Comparison of ENCODE assay signal across 8 mouse cellular contexts in the genomic region with DNA sequence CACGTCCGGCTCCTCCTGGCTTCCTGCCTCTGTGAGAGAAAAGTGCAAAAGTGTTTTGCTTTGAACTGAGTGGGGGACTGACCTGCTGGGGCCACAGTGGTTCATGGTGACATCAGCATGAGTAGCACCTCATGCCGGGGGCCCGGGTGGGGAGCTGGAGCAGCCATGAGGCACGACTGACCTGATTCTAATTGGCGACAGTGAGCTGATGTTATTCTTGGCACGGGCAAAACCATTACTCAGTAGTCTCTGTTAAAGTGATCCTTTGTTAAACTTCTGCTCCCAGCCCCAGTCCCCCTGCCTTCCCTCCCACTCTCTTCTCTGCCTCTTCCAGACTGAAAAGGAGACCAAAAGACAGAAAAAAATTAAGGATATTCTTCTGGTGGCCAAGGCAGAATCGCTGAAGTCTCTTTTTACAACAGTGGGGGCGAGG.
DNase-seq lines count a peak whose midpoint lies in the region; ATAC-seq and TF ChIP-seq lines count a peak whose summit lies in the region.

No protein-coding gene starts in this region.

- H3K27ac ChIP-seq in hindbrain, embryonic 14.5 days = peak overlapping the region; percentile 38
- peak overlapping the region; percentile 53; the same call in 1 of the 2 replicates for H3K27ac ChIP-seq in liver, embryonic 11.5 days (ENCODE audit: low read depth, low read length)
- peak overlapping the region; percentile 30 for H3K27ac ChIP-seq in stomach, postnatal 0 days (replicated peaks)

- no peak overlapping the region for H3K9ac ChIP-seq in hindbrain, embryonic 14.5 days
- no peak overlapping the region for H3K9ac ChIP-seq in liver, embryonic 11.5 days (ENCODE audit: low read depth, low read length)
- no peak overlapping the region for H3K9ac ChIP-seq in stomach, postnatal 0 days (ENCODE audit: low read length)

- 0 out of 2 replicates have a peak, but pooled peaks cover 11% of the 10 kb centered on the region for H3K4me1 ChIP-seq in hindbrain, embryonic 14.5 days (replicated peaks; ENCODE audit: control insufficient read depth, insufficient read depth, low read length)
- peaks cover 6% of the 10 kb centered on the region; the same call in 1 of the 2 replicates for H3K4me1 ChIP-seq in liver, embryonic 11.5 days (replicated peaks; ENCODE audit: control insufficient read depth, insufficient read depth, low read length)
- H3K4me1 ChIP-seq in stomach, postnatal 0 days (replicated peaks; ENCODE audit: control insufficient read depth, insufficient read depth) = no peaks in the 10 kb centered on the region

- no peak overlapping the region for H3K4me3 ChIP-seq in hindbrain, embryonic 14.5 days (replicated peaks; ENCODE audit: low read length)
- no peak overlapping the region for H3K4me3 ChIP-seq in liver, embryonic 11.5 days (ENCODE audit: low read depth, low read length)
- no peak overlapping the region for H3K4me3 ChIP-seq in stomach, postnatal 0 days (ENCODE audit: low read depth, low read length)

- ATAC-seq in hindbrain, embryonic 14.5 days (ENCODE audit: low FRiP score) = peak; percentile 31; the same call in 1 of the 2 replicates
- no peak for ATAC-seq in liver, embryonic 11.5 days (replicated peaks; ENCODE audit: low FRiP score)
- ATAC-seq in stomach, postnatal 0 days (ENCODE audit: low FRiP score, low TSS enrichment) = peak; percentile 51; the same call in 1 of the 2 replicates
- ATAC-seq in megakaryocyte, adult 5-6 weeks (ENCODE audit: poor library complexity, severe bottlenecking) = no peak

- no peak for TF ChIP-seq CTCF in stomach, postnatal 0 days (IDR thresholded peaks at IDR 0.05; ENCODE audit: low read depth)

- peak; percentile 52 for DNase-seq in layer of hippocampus, adult 9-11 months
- DNase-seq in layer of hippocampus, adult 9-10 months (ENCODE audit: low spot score) = no peak
- peak; percentile 18 for DNase-seq in embryo, embryonic 10 days (ENCODE audit: low spot score)
- DNase-seq in gastrocnemius, postnatal 10 days = peak; percentile 42
- DNase-seq in hindbrain, embryonic 14.5 days (ENCODE audit: low spot score) = no peak
- no peak for DNase-seq in liver, embryonic 11.5 days (ENCODE audit: low spot score)
- peak; percentile 19 for DNase-seq in stomach, postnatal 0 days (ENCODE audit: low spot score)

- no peak overlapping the region for H3K4me2 ChIP-seq in hindbrain, embryonic 14.5 days (replicated peaks)
- H3K4me2 ChIP-seq in liver, embryonic 11.5 days = no peak overlapping the region
- no peak overlapping the region for H3K4me2 ChIP-seq in stomach, postnatal 0 days (replicated peaks; ENCODE audit: low read depth)

- 53% methylated on average over 9 of the region's 9 CpGs for WGBS in hindbrain, embryonic 14.5 days
- 61% methylated on average over 9 of the region's 9 CpGs for WGBS in liver, embryonic 11.5 days
- 23% methylated on average over 9 of the region's 9 CpGs for WGBS in stomach, postnatal 0 days

- no peaks in the 10 kb centered on the region for H3K9me3 ChIP-seq in hindbrain, embryonic 14.5 days (ENCODE audit: control insufficient read depth, low read length)
- no peaks in the 10 kb centered on the region for H3K9me3 ChIP-seq in liver, embryonic 11.5 days (ENCODE audit: control insufficient read depth, low read length)
- H3K9me3 ChIP-seq in stomach, postnatal 0 days (ENCODE audit: control insufficient read depth, low read length) = no peaks in the 10 kb centered on the region

- H3K27me3 ChIP-seq in hindbrain, embryonic 14.5 days (ENCODE audit: control insufficient read depth, insufficient read depth, low read length) = no peaks in the 10 kb centered on the region
- no peaks in the 10 kb centered on the region for H3K27me3 ChIP-seq in liver, embryonic 11.5 days (replicated peaks; ENCODE audit: control insufficient read depth, insufficient read depth, low read length)
- no peaks in the 10 kb centered on the region for H3K27me3 ChIP-seq in stomach, postnatal 0 days (ENCODE audit: control insufficient read depth, insufficient read depth, low read length)

- H3K36me3 ChIP-seq in hindbrain, embryonic 14.5 days (replicated peaks; ENCODE audit: control insufficient read depth, insufficient read depth) = 0 out of 2 replicates have a peak, but pooled peaks cover 4% of the 10 kb centered on the region
- H3K36me3 ChIP-seq in liver, embryonic 11.5 days (ENCODE audit: control insufficient read depth, insufficient read depth, low read length) = no peaks in the 10 kb centered on the region
- no peaks in the 10 kb centered on the region for H3K36me3 ChIP-seq in stomach, postnatal 0 days (ENCODE audit: control insufficient read depth, insufficient read depth, low read length)

- no peak for TF ChIP-seq EP300 in stomach, postnatal 0 days (optimal IDR thresholded peaks at IDR 0.05)

Comparison
In these comparisons a context has a peak if more than half of its experiments do, and no peak if none do; other contexts are left out.
1. DNase-seq: peak in layer of hippocampus, adult 9-11 months (single experiment), embryo, embryonic 10 days (single experiment), gastrocnemius, postnatal 10 days (single experiment) and stomach, postnatal 0 days (single experiment); none in layer of hippocampus, adult 9-10 months (single experiment), hindbrain, embryonic 14.5 days (single experiment) and liver, embryonic 11.5 days (single experiment).
2. ATAC-seq: peak in hindbrain, embryonic 14.5 days (single experiment) and stomach, postnatal 0 days (single experiment); none in liver, embryonic 11.5 days (single experiment) and megakaryocyte, adult 5-6 weeks (single experiment).
3. Peak in every context shown above with its lines, with median percentiles within 50 percentile points of each other: H3K27ac ChIP-seq.